Mouse (Mus musculus) left cerebral cortex, adult 9 months (tissue): Measurements from ENCODE around the gene Pex14.
"Not testable (repeated sequence)": the region's sequence is repeated elsewhere in the genome, so short reads cannot be mapped to it uniquely, and the experiment has no call there.

Experiments
- DNase-seq, 2 experiments: peaks; one replicate each; pipeline ENCODE4 v3.0.0; 2022; ENCODE audit warnings: low spot score in 2 of 2

Gene Pex14

DNA sequence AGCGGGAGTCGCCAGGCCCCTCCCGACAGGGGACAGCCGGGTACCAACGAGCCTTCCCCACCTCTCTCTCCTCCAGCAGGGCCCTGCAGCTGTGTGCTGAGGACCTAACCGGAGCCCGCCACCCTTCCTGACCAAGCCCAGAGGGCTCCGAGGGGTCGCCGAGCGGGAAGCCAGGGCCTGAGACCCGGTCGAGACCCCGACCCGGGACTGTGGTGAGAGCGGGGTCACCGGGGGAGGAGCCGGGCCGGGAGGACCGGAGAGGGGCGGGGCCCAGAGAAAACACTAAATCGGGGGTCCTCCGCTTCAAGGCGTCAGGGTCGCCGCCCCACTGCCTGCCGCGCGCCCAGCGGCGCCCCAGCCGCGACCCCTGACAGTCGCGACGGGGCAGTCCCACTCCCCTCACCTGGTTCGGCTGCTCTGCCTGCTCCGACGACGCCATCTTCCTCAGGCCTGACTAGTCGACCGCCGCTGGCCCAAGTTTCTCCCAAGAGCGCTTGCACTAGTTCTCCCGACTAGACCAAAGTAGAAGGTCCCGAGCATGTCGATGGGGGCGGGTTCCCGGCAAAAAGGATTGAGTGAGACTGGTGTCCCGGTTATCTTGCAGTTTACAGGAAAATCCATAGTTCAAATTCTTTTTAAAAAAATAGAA lies at the start of gene Pex14:
Gene Pex14, minus strand, starts transcription at position 508 of the 649 bp plus-strand sequence.
- DNase-seq, result peak; percentile 62 to 91

DNA sequence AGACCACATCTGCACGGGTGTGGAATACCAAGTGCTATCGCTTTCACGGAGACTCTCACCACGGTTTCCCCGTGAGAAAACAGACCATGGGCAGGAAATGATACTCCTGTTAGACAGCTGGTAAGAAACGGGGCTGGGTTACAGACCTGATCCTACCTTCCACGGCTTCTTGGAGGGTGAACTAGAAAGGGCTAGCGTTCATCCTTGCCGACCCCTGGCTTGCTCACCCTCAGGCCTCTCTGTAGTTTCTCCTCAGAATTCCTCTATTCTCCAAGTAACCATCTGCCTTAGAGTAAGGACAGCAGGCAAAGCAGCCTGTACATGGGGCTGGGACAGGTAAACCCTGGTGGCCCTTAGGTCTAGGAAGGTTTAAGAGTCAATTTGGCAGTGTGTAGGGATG lies 49.5 kb upstream of the Pex14 start:
- no peak for DNase-seq

DNA sequence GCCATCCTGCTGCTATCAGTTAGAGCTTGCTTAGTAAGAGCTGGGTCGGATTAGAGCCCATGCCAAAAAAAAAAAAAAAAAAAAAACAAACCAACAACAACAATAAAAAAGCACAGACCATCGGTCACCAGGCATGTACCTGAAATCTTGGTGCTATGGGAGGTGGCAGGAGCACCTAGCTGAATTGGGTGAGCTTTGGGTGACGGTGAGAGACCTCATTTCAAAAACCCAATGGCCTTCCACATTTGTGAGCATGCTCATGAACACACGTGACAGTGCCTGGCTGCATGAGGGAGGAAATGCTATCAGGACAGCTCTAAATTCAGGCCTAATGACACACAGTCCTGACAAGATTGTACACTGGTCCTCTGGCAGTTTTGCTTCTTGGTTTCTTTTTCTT lies 48.4 kb upstream of the Pex14 start:
- DNase-seq, result no peak

- DNase-seq, result no peak
Observed at GRCm38 (mm10) chr4:149147528-149147927, 47.9 kb upstream of the Pex14 start.

- DNase-seq, result no peak
Observed at GRCm38 (mm10) chr4:149145151-149145550, 45.5 kb upstream of the Pex14 start.

- DNase-seq, result peak in 1 of 2 experiments; percentile 89
Observed at GRCm38 (mm10) chr4:149144459-149144858, 44.8 kb upstream of the Pex14 start.

DNA sequence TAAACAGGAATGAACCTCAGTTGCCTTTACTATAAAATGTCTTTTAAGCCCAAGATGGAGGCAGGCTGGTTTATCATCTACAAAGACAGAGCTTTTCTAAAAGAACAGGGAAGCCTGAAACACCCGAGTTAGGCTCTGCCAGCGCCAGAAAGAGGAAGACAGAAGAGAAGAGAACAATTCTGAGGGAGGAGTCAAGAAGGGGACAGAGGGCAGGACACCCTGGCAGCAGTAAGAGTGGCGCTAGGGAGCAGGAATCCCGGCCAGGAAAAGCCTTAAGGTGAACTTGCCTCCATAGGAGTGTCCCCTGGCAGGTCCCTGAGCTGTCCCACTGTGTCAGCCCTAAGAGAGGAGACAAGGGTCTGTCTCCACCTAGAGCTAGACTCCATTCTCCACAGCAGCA lies 43.9 kb upstream of the Pex14 start:
- no peak for DNase-seq

DNA sequence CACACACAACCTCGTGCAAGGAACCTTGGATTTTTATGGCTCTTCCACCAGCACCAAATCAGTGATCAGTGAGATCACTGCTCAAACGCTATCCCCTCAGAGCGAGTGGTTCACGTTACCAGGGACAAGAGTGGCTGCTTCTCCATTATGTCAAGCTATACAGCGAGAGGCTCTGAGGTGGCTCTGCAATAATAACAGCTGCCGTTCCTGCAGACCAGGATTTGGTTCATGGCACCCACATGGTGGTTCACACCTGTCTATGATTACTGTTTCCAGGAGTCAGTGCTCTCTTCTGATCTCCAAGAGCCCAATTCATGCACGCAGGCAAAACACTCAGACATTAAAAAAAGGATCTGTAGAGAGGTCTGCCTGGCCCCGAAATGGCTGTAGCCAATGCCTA lies 38.8 kb upstream of the Pex14 start:
- no peak for DNase-seq

- peak; percentile 78 to 88 for DNase-seq
Observed at GRCm38 (mm10) chr4:149136982-149137770, 37.5 kb upstream of the Pex14 start, which contains the start of gene Cenps. TSS of gene Cenps (minus strand) at chr4:149137629.

DNA sequence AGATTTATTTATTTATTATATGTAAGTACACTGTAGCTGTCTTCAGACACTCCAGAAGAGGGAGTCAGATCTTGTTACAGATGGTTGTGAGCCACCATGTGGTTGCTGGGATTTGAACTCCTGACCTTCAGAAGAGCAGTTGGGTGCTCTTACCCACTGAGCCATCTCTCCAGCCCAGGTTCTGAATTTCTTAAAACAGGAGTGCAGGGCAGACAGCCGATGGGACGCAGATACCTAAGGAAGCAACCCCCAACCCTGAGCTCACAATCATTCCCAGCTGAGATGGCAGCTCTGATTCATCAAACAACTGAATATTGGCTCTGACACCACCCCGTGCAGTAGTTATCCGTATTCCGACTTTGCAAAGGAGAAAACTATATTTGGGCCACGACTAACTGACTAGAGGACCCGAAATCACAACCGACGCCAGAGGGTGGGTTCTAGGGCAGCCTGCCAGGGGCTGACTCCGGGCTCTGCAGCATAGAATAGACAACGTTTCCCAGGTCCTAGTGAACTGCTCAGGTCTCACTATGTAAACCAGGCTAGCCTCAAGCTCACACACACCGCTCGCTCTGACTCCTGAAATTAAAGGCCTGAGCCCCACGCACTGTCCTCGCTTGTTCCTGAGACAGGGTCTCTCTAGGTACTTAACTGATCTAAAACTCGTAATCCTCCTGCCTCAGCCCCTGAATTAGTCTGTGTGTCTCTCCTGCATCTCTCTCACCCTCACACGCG lies 36.6 kb upstream of the Pex14 start:
- DNase-seq, result no peak

- DNase-seq, result no peak
Observed at GRCm38 (mm10) chr4:149133395-149133794, 33.7 kb upstream of the Pex14 start.

- no peak for DNase-seq
Observed at GRCm38 (mm10) chr4:149131789-149132565, 32.3 kb upstream of the Pex14 start.

GRCm38 (mm10) chr4:149131021-149131752 lies 31.5 kb upstream of the Pex14 start:
- no peak for DNase-seq

DNA sequence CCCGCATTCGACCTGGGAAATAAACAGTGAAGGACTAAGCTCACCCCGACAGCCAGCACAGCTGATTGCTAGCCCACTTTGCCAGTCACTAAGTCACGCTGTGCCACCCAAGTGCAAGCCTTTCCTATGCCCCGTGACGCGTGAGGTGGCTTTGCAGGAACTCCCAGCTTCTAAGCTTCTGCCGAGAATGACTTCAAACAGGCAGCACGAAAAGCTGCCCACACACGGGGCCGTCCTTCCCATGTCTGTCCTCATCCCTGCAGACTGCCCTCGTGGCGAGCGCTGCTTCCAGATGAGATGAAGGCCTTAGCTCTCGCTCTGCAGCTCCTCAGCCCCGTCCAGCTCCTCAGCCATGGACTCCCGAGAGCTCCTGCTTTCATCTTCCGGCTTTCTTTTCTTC lies 28.8 kb upstream of the Pex14 start:
- peak in 1 of 2 experiments; percentile 21 for DNase-seq

GRCm38 (mm10) chr4:149126663-149127062 lies 27.0 kb upstream of the Pex14 start, which contains the start of gene Cort:
TSS of gene Cort (minus strand) at chr4:149126763.
- DNase-seq, result no peak

GRCm38 (mm10) chr4:149126115-149126509 lies 26.4 kb upstream of the Pex14 start:
- DNase-seq, result no peak

- no peak for DNase-seq
Observed at GRCm38 (mm10) chr4:149125341-149126114, 25.9 kb upstream of the Pex14 start.

DNA sequence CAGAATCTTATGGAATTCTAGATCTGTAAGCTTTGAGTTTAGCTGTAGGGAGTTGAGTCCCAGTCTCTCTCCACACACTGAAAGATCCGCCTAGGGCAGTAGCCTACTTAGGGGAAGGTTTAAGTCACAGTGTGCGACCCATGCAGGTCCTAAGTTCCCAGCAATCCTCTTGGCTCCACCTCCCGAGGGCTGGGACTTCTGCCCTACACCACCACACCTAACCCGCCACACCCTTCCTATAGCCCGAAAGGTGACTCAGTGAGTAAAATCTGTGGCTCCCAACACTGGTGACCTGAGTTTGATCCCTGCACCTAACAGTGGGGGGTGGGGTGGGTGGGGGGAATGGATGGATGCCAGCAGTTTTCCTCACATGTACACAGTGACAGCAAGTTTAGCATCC lies 23.8 kb upstream of the Pex14 start:
- no peak for DNase-seq

DNA sequence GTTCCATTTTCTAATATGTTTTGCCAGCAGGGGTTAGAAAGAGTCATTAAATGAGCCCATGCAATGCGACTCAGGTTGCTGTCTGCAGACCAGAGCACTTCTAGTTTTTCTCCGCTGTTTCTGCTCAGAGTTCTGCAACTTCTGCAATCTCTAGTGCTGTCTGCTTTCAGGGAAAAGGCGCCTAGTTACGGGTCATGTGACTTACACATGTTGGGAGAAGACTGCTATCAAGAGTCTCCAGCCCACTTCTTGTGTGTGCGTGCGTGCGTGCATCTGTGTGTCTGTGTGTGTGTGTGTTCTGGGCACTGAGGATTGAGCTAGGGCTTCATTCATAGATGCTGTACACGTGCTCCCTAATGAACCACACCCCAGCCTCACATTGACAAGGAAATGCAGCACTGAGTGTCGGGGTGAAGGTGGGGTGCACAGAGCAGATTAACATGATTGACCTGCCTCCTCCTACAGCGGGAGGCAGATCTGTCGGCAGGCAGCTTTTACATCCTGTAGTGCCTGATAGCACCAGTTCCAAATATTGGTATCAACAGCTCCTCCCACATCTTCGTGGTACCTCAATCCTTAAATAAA lies 20.4 kb upstream of the Pex14 start:
- not testable (repeated sequence) for DNase-seq
